Mouse (Mus musculus) retina, adult 2 months (tissue): ENCODE measurements around the gene Ifit1bl2.
"Not testable (repeated sequence)": the region's sequence is repeated elsewhere in the genome, so short reads cannot be mapped to it uniquely, and the experiment has no call there.

ENCODE experiments used
- DNase-seq: peaks from one replicate; pipeline ENCODE4 v3.0.0-alpha.2; 2012; ENCODE audit warnings: low read depth, low spot score

Gene Ifit1bl2

DNA sequence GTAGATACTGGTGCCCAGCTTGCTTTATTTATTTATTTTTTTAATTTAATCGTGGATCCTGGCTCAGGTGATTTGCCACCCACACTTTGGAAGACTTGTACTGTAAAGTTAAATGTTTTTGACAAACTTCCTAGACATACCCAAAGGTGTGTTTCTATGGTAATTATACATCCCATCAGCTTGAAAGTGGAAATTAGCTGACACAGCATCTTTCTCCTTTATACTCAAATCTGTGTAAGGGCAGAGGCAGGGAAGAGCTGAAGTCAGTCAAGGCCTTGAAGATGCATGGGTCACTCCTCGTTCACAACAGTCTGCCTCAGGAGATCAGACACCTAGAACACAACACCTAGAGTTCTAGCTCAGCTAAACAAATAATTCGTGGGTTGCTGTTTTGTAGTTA, 30.4 kb downstream of the Ifit1bl2 start:
- DNase-seq: not testable (repeated sequence)

DNA sequence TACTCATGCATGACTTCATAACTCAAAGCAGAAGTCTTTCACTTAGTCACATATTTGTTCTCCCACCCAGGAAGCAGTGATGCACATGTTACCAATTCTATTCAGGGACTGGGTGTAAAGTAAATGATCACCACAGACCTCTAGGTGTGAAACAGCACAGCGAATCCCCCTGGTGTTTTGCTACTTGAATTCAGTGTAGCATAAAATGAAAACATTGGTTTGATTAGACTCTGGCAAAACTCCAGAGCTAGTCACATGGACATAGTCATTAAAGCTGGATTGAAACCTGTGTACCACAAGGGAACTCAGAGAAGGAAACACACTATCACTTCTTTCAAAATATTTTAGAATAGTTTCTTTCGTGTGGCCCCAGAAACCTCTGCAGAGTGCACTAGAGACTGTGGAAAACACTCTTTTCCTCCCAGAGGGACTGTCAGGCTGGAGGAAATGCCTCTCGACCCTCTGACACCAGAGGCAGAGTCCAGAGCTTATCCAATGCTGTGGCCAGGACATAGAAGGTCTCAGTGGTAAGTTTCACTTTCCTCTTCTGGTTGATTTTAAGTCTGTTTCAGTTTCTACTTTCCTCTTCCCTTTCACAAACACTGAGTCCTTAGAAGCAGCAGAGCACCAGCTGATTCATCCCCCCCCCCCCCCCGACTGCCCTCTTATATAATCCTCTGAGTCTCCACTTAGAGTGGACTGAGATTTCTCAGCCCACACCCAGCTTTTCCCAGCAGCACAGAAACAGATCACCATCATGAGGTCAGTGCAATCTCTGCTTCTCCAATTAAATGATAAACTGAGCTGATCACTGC, 33.1 kb downstream of the Ifit1bl2 start, which contains the start of gene Ifit3b:
Gene Ifit3b, plus strand, starts transcription at position 734 of the 815 bp plus-strand sequence.
- DNase-seq: not testable (repeated sequence)

DNA sequence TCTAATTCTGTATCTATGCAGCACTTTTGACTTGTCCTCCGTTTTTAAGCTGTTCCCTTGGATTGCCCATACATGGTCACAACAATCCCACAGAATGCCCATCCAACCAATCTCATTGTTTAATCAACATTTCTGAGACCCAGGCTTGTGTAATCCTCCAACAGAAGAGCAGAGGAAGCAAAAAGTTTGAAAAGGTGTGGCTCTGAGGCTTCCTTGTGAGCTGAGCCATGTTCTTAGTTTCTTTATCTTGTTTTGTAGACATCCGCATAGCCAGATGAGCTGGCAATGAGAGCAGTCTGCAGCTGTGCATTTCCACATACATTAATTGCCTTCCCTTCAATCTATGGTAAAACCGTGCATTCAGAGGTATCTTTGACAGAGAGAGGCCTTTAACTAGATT, 35.1 kb downstream of the Ifit1bl2 start:
- DNase-seq: no peak

DNA sequence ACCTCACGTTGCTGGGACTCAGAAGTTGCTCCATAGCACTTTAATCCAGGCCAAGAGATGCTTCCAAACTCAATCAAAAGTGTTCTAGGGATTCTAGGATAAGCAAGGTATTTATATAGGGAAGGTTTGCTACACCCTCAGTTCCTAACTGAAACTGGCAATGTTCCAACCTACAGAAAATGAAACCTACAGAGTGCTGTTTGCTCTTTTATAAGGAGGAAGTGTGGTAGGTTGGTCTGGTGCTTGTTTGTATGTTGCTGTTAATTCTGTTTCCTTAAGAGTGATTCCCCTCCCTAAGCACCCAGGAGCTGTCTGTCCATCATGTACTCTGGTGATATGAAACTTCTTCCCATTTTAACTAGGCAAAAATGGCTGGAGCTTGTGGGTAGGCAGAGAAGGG, 38.7 kb downstream of the Ifit1bl2 start, which contains the start of gene Ifit1bl1:
Gene Ifit1bl1, minus strand, starts transcription at position 69 of the 400 bp plus-strand sequence.
- DNase-seq: not testable (repeated sequence)

DNA sequence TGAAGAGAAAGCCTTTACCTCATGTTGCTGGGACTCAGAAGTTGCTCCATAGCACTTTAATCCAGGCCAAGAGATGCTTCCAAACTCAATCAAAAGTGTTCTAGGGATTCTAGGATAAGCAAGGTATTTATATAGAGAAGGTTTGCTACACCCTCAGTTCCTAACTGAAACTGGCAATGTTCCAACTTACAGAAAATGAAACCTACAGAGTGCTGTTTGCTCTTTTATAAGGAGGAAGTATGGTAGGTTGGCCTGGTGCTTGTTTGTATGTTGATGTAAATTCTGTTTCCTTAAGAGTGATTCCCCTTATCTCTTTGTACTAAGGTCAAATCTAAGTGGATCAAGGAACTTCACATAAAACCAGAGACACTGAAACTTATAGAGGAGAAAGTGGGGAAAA, 41.3 kb downstream of the Ifit1bl2 start:
- not testable (repeated sequence) for DNase-seq

DNA sequence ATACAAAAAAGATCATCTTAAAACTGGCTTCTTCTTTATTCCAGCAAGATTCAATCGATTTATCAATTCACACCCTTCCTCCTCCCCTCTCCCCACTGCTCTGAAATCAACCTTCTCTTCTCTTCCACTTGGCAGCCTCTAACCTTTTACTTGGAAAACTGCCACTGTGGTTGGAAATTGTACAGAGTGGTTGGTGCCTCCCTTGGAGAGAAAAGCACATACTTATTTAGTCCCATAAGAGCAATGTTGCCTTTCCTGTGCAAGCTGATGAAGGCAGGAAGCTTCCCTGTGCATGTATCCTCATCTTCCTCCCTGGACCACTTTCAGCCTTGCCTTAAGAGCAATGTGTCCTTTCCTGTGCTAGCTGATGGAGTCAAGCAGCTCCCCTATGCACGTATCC, 42.2 kb downstream of the Ifit1bl2 start:
- DNase-seq: no peak

DNA sequence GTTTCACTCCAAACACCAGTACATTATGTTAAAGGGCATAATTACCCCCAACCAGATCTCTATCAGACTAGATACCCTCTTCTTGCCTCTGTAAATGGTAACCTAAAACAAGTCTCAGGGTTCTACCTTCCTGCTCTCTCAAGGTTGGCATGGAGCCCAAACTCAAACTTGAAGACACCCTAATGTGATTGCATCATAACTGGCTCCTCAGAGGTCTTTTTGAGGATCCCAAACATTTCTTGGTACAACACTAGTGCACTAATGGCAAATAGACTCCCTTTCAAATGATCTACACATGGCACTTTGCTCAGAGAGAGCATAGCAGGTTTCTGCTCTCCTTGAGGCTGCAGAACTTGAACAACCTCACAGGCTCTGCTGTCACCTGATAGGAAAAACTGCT, 43.7 kb downstream of the Ifit1bl2 start:
- no peak for DNase-seq

DNA sequence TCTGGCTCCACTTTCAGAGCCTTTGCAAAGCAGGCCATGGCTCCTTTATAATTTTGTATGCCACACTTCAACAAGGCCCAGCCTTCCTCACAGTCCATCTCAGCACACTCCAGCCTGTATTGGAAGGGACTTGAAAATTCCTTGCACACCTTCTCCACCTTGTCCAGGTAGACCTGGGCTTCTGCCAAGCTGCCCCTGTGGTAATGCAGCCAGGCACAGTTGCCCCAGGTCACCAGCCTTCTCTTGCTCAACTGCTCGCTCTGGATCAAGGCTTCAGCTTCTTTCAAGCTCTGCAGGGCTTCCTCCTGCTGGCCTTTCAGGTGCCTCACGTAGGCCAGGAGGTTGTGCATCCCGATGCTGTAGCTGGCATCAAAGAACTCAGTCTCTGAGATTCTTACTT, 46.0 kb downstream of the Ifit1bl2 start:
- DNase-seq: not testable (repeated sequence)

DNA sequence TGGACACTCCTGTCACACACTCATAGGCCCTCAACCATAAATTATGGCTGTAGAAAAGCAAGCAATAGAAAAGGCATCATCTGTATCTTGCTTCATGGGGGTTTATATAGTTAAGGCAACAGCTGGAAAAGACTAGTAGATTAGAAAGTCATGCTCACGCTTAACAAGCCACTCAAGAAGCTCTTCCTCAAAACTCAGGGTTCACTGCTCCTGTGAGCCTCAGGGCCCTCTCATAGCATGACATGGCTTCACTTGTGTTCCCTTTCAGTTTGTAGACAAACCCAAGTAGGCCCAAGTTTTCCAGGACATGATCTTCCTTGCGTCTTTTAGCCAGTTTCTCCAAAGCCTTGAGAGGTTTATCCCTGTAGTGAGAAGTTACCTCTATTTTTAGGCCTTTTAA, 47.1 kb downstream of the Ifit1bl2 start:
- no peak for DNase-seq

DNA sequence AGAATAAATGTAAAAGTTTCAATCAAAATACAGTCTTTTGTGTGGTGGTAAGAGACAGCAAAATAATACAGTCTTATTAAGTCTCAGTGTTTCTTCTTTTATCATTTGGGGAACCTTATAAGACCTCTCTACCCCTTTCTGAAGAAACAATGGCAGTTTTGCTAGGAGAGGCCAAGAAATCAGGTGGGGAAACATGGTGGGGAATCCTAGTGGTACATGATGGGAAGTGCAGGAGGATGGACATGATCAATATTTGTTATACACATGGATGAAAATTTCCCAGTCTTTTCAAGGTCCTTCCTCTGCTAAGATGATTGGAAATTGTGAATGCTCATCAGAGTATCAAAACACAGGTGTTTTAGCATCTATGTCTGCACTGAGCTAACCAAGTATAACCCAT, 51.6 kb downstream of the Ifit1bl2 start:
- DNase-seq: no peak

DNA sequence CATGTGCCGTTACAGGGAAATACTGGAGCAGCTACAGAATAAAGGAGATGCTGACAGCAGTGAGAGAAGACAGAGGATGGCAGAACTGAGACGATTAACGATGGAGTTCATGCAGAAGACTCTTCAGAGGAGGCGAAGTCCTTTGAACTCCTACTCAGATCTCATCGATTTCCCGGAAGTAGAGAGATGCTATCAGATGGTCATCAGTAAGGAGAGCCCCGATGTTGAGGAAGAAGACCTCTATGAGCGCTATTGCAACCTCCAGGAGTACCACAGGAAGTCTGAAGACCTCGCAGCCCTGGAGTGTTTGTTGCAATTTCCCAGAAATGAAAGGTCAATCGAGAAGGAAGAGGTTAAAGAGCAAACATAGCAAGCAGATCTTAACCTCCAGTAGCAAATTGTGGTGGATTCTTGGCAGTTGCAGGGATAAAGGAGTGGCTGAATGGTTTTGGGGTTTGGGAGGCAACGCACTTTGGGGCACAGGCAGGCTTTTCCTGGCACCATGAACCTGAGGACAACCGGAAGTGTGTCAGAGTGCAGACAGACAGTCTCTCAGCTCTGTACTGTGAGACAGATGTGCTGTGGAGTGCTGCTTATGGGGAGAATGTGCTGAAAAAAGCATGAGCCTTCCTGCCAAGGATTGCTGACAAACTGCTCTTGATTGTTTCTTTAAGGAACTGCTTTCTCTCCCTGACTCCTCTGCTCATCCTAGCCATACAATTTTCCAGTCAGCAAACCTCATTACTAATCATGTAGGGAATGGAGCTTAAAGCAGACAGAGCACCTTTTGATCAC, 52.4 kb downstream of the Ifit1bl2 start:
- DNase-seq: not testable (repeated sequence)

DNA sequence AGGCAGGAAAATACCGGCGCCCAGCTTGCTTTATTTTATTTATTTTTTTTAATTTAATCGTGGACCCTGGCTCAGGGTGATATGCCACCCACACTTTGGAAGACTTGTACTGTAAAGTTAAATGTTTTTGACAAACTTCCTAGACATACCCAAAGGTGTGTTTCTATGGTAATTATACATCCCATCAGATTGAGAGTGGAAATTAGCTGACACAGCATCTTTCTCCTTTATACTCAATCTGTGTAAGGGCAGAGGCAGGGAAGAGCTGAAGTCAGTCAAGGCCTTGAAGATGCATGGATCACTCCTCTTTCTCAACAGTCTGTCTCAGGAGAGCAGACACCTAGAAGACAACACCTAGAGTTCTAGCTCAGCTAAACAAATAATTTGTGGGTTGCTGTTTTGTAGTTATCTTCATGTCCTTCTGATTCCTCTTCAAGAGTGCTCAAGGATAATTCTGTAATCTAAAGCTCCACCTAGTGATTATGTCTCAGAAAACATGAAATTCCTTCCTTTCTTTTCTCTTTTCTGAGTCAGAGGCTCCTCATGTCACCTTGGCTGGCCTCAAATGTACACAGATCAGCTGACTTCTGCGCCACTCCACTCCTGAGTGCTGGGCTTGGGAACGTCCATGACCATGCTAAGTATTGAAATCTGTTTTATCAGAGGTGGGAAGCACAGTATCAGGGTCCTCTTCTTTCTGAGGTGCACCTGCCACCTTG, 54.6 kb downstream of the Ifit1bl2 start:
- not testable (repeated sequence) for DNase-seq

DNA sequence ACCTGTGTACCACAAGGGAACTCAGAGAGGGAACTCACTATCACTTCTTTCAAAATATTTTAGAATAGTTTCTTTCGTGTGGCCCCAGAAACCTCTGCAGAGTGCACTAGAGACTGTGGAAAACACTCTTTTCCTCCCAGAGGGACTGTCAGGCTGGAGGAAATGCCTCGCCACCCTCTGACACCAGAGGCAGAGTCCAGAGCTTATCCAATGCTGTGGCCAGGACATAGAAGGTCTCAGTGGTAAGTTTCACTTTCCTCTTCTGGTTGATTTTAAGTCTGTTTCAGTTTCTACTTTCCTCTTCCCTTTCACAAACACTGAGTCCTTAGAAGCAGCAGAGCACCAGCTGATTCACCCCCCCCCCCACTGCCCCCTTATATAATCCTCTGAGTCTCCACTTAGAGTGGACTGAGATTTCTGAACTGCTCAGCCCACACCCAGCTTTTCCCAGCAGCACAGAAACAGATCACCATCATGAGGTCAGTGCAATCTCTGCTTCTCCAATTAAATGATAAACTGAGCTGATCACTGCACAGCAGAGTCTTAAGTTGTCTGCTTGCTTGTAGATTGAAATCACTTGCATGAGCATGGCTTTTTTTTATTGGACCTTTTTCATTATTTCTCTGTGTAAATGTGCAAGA, 57.3 kb downstream of the Ifit1bl2 start, which contains the start of gene Ifit3:
Gene Ifit3, plus strand, starts transcription at position 406 of the 641 bp plus-strand sequence.
- not testable (repeated sequence) for DNase-seq

DNA sequence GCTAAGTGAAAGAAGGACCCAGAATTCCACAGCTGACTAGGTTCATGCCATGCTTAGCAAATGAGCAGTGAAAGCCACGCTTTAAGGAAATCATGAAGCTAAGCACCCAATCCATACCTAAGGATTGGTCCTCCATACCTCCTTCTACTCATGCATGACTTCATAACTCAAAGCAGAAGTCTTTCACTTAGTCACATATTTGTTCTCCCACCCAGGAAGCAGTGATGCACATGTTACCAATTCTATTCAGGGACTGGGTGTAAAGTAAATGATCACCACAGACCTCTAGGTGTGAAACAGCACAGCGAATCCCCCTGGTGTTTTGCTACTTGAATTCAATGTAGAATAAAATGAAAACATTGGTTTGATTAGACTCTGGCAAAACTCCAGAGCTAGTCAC, 57.8 kb downstream of the Ifit1bl2 start:
- DNase-seq: not testable (repeated sequence)

DNA sequence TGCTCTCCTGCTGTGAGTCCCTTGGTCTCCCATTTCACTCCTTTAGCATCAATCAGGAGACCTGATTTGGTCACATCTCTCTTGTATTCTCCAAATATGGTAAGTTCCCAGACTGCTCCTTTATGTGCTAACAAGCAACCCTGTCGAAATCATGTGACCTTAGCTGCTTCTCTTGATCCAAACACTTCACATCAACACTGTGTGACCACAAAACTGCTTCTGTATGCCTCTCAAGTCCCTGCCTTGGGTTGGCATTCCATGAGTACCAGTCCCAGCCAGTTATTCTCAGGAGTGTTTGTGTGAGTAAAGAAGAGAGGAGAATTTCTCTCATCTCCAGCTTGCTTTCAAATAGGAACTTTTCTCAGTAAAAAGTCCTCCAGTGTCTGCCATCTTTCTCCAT, 63.4 kb downstream of the Ifit1bl2 start:
- no peak for DNase-seq

DNA sequence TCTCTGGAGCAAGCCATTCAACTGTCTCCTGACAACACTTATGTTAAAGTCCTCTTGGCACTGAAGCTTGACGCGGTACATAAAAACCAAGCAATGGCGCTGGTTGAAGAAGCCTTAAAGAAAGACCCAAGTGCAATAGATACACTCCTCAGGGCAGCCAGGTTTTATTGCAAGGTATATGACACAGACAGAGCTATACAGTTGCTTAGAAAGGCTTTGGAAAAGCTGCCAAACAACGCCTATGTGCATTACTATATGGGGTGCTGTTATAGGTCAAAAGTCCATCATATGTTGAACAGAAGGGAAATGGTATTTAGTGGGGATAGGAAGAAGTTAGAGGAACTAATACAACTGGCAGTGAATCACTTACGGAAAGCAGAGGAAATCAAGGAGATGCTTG, 66.9 kb downstream of the Ifit1bl2 start:
- DNase-seq: no peak

DNA sequence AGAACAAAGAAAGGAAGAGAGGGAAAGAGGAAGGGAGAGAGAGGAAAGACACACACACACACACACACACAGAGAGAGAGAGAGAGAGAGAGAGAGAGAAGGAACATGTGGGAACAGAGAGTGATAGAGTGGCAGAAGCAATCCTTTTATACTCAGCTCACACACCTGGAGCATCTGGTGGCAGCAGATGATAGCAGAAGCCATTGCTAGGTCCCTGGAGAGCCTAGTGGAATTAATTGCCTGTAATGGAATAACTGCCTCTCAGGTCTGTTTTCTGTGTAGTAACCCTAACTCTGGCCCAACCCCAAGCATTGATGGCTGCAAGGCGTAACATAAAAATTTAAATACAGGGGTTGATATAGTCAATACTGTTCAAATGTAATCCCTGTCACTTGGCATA, 69.5 kb downstream of the Ifit1bl2 start:
- DNase-seq: no peak

DNA sequence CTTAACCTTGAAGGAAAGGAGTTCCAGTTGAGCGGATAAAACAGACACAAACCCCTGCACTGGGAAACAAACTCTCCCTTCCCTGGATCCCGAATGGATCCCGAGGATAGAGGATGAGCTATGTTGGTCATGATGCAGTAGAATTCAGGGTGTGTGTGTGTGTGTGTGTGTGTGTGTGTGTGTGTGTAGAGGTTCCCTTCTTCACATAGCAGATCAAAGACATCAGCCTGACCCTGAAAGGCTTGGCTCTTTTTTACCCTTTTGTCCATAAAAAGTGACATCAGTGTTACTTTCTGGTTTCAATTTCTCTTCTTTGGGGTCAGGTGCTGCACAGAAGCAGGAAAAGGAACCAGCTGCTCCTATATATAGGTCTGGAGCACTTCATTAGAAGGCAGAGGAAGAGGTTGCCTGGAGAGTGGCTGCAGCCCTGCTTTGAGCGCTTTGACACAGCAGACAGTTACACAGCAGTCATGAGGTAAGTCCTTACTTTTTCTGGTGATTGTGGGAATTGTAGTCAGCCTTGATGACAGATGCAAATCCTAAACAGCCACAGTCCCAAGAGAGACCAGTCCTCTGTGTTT, 70.6 kb downstream of the Ifit1bl2 start:
- no peak for DNase-seq

DNA sequence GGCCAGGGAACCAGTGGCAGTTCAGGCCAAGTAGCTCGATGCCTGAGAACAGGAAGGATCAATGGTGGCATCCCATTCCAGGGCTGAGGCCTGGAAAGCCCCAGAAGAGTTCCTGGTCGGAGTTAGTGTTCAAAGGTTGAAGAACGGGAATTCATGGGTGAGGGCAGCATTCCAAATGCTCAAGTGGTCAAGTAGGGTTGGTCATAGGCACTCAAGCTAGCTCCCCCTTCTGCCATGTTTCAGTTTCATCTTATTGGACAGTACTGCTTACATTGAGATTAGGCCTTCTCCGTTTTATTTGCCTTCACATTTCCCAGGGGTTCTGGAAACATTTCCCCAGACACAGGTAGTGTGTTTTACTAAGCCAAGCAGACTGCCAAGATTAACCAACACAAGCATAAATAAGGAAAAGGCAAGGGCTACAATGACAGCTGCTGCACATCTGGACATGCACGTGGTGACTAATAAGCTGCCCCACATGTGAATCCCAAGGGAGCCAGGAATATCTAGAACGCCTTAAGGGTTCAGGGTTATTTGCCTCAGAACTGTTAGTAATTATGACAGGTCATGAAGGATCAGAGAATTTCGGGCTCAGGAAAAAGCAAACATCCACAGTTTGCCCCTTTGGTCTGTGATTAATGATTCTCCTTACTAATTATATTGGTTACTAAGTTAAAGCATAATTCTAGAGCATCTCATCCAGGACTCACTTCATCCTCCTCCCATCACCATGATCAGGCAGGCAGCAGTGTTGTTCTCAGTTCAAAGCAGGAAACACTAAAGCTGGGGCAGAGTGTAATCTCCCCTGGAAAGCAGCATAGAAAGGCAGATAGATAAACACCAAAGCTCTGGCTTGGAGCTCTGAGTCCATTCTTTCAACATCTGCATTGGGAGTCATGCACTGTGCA, 71.3 kb downstream of the Ifit1bl2 start:
- DNase-seq: no peak
